Mouse (Mus musculus): ENCODE results near the gene Pth2. TPM values are rescaled to one million over a fixed set of nuclear protein-coding genes. Genes with fewer than 3 reads are reported as not detected.
A peak's percentile ranks its signal among the peaks of the same experiment; 100 is the strongest.

Gene Pth2
- polyA plus RNA-seq, 1 experiment from 2014 or later: not detected

DNA sequence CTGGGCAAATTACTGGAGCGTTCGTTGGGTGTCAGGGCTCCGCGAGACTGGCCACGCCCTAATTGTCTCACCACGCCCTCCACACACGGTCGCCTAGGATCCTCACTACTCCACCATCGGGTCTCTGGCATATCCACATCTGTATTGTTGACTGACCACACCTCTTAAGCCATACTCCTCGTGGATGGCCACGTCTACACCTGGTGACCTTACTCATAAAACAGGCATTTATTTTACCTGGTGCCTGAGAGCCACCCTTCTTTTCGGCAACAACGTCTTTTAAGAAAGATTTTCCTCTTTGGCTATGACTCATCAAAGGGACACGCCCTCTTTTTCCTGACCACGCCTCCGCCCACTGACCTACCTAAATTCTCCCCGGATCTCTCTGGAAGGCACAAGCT lies 31.1 kb downstream of the Pth2 start, which contains the start of gene Dkkl1:
Dkkl1 (minus strand) TSS at position 297 of the 401 bp plus-strand sequence.
- DNase-seq (ENCODE audit: low spot score) (peak; percentile 48), ATAC-seq (ENCODE audit: low FRiP score, low TSS enrichment) (peak; percentile 67)
- no peaks in the 10 kb centered on the region for H3K36me3 ChIP-seq (ENCODE audit: control insufficient read depth, insufficient read depth, low read length)
- H3K4me2 ChIP-seq (replicated peaks; ENCODE audit: low read depth): peak within 1 kb of the TSS; percentile 20; the same call in 1 of the 2 replicates
- no peaks in the 10 kb centered on the region for H3K9me3 ChIP-seq (ENCODE audit: control insufficient read depth, low read length)
- WGBS: 2% methylated on average over 17 of the region's 17 CpGs
- H3K9ac ChIP-seq (ENCODE audit: low read length): no peak within 1 kb of the TSS
- no peaks in the 10 kb centered on the region for H3K27me3 ChIP-seq (ENCODE audit: control insufficient read depth, insufficient read depth, low read length)
- H3K4me3 ChIP-seq (ENCODE audit: low read depth, low read length): peak within 1 kb of the TSS; percentile 17
- no peak within 1 kb of the TSS for H3K27ac ChIP-seq (replicated peaks)
- H3K4me1 ChIP-seq (replicated peaks; ENCODE audit: control insufficient read depth, insufficient read depth): no peaks in the 10 kb centered on the region; the same call in 1 of the 2 replicates
- TF ChIP-seq EP300 (optimal IDR thresholded peaks at IDR 0.05) (no peak), CTCF (IDR thresholded peaks at IDR 0.05; ENCODE audit: low read depth) (no peak)

DNA sequence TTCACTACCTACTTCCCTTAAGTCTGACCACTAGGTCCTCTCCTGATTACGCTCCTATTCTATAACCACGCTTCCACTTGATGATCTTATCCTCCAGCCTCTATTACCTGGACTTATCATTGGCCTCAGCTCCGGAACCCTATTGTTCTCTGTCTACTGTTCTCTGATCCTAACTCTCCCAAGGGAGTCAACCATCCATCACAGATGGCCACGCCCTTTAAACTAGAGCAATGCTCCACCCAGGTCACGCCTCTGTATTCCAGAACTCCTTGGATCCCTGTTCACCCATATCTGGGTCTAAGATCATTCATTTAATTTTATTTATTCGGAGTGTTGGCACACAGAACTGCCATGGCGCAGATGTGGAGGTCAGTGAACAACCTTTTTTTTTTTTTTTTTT lies 31.6 kb downstream of the Pth2 start:
- no peak for DNase-seq (ENCODE audit: low spot score)
- Histone ChIP-seq H3K4me2 (replicated peaks; ENCODE audit: low read depth) (peak overlapping the region; percentile 20; the same call in 1 of the 2 replicates), H3K36me3 (ENCODE audit: control insufficient read depth, insufficient read depth, low read length) (no peaks in the 10 kb centered on the region), H3K9ac (ENCODE audit: low read length) (no peak overlapping the region), H3K4me1 (replicated peaks; ENCODE audit: control insufficient read depth, insufficient read depth) (no peaks in the 10 kb centered on the region; the same call in 1 of the 2 replicates), H3K27me3 (ENCODE audit: control insufficient read depth, insufficient read depth, low read length) (no peaks in the 10 kb centered on the region), H3K9me3 (ENCODE audit: control insufficient read depth, low read length) (no peaks in the 10 kb centered on the region), H3K4me3 (ENCODE audit: low read depth, low read length) (no peak overlapping the region), H3K27ac (replicated peaks) (no peak overlapping the region)
- WGBS: 61% methylated on average over 7 of the region's 7 CpGs
- ATAC-seq (ENCODE audit: low FRiP score, low TSS enrichment): 0 out of 2 replicates have a peak, but pooled peaks have one; percentile 15
- TF ChIP-seq EP300 (optimal IDR thresholded peaks at IDR 0.05): no peak
- no peak for TF ChIP-seq CTCF (IDR thresholded peaks at IDR 0.05; ENCODE audit: low read depth)

DNA sequence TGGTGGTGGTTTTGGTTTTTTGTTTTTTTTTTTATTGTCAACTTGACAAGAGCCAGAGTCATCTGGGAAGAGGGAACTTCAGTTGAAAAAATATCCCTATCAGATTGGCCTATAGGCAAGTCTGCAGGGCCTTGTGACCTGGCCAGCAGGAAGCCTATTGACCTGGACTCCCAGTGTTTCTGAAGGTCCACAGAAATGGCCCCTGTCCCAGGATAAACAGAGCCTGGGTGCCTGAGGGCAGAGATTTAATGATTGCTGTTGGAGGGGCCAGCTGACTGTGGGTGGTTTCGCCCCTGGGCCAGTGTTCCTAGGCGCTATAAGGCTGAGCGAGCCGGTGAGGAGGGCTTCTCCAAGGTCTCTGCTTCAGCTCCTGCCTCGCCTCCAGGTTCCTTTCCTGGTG lies 32.9 kb downstream of the Pth2 start:
- Histone ChIP-seq H3K36me3 (ENCODE audit: control insufficient read depth, insufficient read depth, low read length) (no peaks in the 10 kb centered on the region), H3K27me3 (ENCODE audit: control insufficient read depth, insufficient read depth, low read length) (no peaks in the 10 kb centered on the region), H3K27ac (replicated peaks) (no peak overlapping the region), H3K4me3 (ENCODE audit: low read depth, low read length) (no peak overlapping the region), H3K4me2 (replicated peaks; ENCODE audit: low read depth) (no peak overlapping the region), H3K9ac (ENCODE audit: low read length) (no peak overlapping the region), H3K4me1 (replicated peaks; ENCODE audit: control insufficient read depth, insufficient read depth) (no peaks in the 10 kb centered on the region; the same call in 1 of the 2 replicates), H3K9me3 (ENCODE audit: control insufficient read depth, low read length) (no peaks in the 10 kb centered on the region)
- 69% methylated on average over 5 of the region's 5 CpGs for WGBS
- ATAC-seq (ENCODE audit: low FRiP score, low TSS enrichment): no peak
- no peak for DNase-seq (ENCODE audit: low spot score)
- no peak for TF ChIP-seq CTCF (IDR thresholded peaks at IDR 0.05; ENCODE audit: low read depth)
- no peak for TF ChIP-seq EP300 (optimal IDR thresholded peaks at IDR 0.05)

DNA sequence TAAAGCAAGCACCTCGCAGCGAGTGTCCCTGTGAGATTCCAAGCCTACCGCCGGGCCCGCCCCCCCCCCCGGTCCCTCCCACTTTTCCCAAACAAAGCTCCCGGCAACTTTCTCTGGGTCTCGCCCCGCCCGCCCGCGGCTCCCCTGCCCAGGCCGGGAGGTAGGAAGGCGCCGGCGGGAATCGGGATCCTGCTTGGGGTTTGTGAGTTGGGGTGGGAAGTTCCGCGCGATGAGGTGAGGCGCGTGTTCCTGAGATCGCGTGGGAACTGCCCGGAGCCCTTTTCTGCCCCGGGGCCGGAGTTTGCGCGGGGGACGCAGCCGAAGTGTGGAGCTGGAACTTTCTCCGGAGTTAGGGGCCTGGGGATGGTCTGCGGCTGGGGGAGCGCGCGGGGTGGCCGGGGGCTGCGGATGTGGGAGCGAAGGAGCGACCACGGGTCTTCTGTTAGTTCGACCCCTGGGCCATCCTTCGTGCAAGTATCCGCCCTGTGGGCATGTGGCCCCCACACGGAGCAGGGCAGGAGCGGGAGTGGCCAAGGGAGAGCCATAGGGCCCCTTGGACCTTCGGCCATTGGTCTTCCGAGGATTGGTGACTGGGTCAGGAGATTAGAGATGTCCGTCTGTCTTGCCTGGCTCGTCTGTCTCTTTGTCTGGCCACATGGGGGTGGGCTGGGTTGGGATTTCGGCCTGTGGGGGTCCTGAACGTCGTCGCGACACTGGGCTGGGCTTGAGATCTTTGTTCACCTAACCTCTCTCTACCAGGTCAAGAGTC lies 35.1 kb downstream of the Pth2 start, which contains the start of gene Tead2:
Tead2 (plus strand) TSS at position 81 of the 769 bp plus-strand sequence.
- Histone ChIP-seq H3K27ac (replicated peaks) (peak within 1 kb of the TSS; percentile 84), H3K9ac (ENCODE audit: low read length) (peak within 1 kb of the TSS; percentile 86), H3K4me3 (ENCODE audit: low read depth, low read length) (peak within 1 kb of the TSS; percentile 69), H3K27me3 (ENCODE audit: control insufficient read depth, insufficient read depth, low read length) (no peaks in the 10 kb centered on the region), H3K9me3 (ENCODE audit: control insufficient read depth, low read length) (no peaks in the 10 kb centered on the region), H3K36me3 (ENCODE audit: control insufficient read depth, insufficient read depth, low read length) (peaks cover 8% of the 10 kb centered on the region), H3K4me1 (replicated peaks; ENCODE audit: control insufficient read depth, insufficient read depth) (no peaks in the 10 kb centered on the region; the same call in 1 of the 2 replicates), H3K4me2 (replicated peaks; ENCODE audit: low read depth) (peak within 1 kb of the TSS; percentile 95)
- TF ChIP-seq CTCF (IDR thresholded peaks at IDR 0.05; ENCODE audit: low read depth) (no peak), EP300 (optimal IDR thresholded peaks at IDR 0.05) (no peak)
- WGBS: 1% methylated on average over 54 of the region's 55 CpGs
- peak; percentile 77 for DNase-seq (ENCODE audit: low spot score)
- ATAC-seq (ENCODE audit: low FRiP score, low TSS enrichment): peak; percentile 21; the same call in 1 of the 2 replicates

DNA sequence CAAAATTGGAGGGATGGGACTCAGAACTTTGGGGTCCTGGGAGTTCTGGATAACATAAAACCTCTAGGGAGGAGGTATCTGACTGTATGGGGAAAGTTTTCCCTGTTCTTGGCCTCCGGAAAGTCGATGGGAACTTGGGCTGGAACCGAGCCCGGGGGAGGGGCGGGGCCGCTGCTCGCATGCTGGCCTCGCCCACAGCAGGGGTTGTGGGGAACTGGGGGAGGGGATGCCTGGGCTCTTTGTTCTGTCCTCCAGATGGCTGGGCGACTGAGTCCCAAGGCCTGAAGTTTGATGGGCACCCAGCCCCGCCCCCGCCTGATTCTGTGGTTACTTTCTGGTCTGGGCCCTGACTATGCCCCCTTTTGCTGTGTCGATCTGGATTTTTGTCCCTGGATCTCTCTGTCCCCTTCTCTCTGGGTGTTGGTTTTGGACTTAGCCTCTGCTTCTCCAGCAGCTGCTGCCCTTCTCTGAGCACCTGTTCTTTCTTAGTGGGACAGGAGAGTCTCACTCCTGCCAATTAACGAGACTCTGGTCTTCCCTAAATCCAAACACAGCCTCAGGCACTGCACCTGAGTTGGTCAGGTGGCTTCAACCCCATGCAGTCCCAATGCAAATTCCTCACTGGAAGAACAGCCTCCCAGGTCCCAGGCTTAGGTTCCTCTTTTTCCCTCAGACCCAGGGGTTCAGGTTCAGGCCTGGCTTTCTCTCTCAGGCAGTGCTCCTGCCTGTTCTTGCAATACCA lies 35.8 kb downstream of the Pth2 start:
- TF ChIP-seq EP300 (optimal IDR thresholded peaks at IDR 0.05) (no peak), CTCF (IDR thresholded peaks at IDR 0.05; ENCODE audit: low read depth) (no peak)
- ATAC-seq (ENCODE audit: low FRiP score, low TSS enrichment): peak; percentile 28; the same call in 1 of the 2 replicates
- Histone ChIP-seq H3K36me3 (ENCODE audit: control insufficient read depth, insufficient read depth, low read length) (peaks cover 8% of the 10 kb centered on the region), H3K27ac (replicated peaks) (peak overlapping the region; percentile 84), H3K4me3 (ENCODE audit: low read depth, low read length) (peak overlapping the region; percentile 69), H3K27me3 (ENCODE audit: control insufficient read depth, insufficient read depth, low read length) (no peaks in the 10 kb centered on the region), H3K4me1 (replicated peaks; ENCODE audit: control insufficient read depth, insufficient read depth) (no peaks in the 10 kb centered on the region; the same call in 1 of the 2 replicates), H3K9me3 (ENCODE audit: control insufficient read depth, low read length) (no peaks in the 10 kb centered on the region), H3K9ac (ENCODE audit: low read length) (peak overlapping the region; percentile 86), H3K4me2 (replicated peaks; ENCODE audit: low read depth) (peak overlapping the region; percentile 95)
- DNase-seq (ENCODE audit: low spot score): peak; percentile 73
- WGBS: 3% methylated on average over 13 of the region's 13 CpGs
